Mouse (Mus musculus) myocyte (in vitro differentiated cells): ENCODE data around the gene Dpp6.

ENCODE experiments used
- MYOG ChIP-seq, 3 experiments: IDR thresholded peaks; one replicate each; pipeline ENCODE4 v1.6.1; 2011; ENCODE audit warnings: control low read depth in 2 of 3, low read depth in 2 of 3, mild to moderate bottlenecking in 2 of 3; ENCODE audit not compliant: insufficient read length in 2 of 3, control insufficient read depth in 1 of 3, insufficient read depth in 1 of 3
- POLR2A ChIP-seq: IDR thresholded peaks from one replicate; pipeline ENCODE4 v1.6.1; 2011; ENCODE audit warnings: low read depth, mild to moderate bottlenecking, control low read depth, moderate library complexity; ENCODE audit not compliant: insufficient read length
- POLR2AphosphoS2 ChIP-seq: IDR thresholded peaks from one replicate; pipeline ENCODE4 v1.6.1; 2011; ENCODE audit warnings: low read depth, control low read depth; ENCODE audit not compliant: insufficient read length
- TCF12 ChIP-seq: IDR thresholded peaks from one replicate; pipeline ENCODE4 v1.6.1; 2011; ENCODE audit warnings: mild to moderate bottlenecking, control low read depth; ENCODE audit not compliant: poor library complexity, insufficient read depth, severe bottlenecking

GRCm38 (mm10) chr5:27724460-27724859 is 907.5 kb downstream of the Dpp6 start:
- TF ChIP-seq POLR2A (no peak), POLR2AphosphoS2 (no peak), TCF12 (no peak), MYOG (IDR thresholded peaks at IDR 0.05; ENCODE audit: control insufficient read depth in 1 of 3, insufficient read depth in 1 of 3, insufficient read length in 2 of 3, low read depth in 2 of 3) (no peak)
